In genomic region chr2:33696428-33696827, GRCm38 (mm10) we compare ENCODE assay signal across 20 mouse cellular contexts. TPM values are rescaled to one million over a fixed set of nuclear protein-coding genes. Genes with fewer than 3 reads are reported as not detected.
DNase-seq lines count a peak whose midpoint lies in the region; ATAC-seq and TF ChIP-seq lines count a peak whose summit lies in the region.
"Had no signal": no experiment of that assay in that cellular context is flagged by ENCODE, and none has a peak within 500 bp of the region (broad histone marks: within the 10 kb centered on the region; RNA-seq: fewer than 3 reads in every experiment).

No protein-coding gene starts in this region.

- H3K9me3 ChIP-seq in intestine, postnatal 0 days (ENCODE audit: control insufficient read depth), result 0 out of 2 replicates have a peak, but pooled peaks cover 7% of the 10 kb centered on the region
- no peaks in the 10 kb centered on the region for H3K9me3 ChIP-seq in intestine, embryonic 15.5 days
- H3K9me3 ChIP-seq: limb, embryonic 15.5 days had no signal

- no peak for DNase-seq in testis, postnatal 10 days (ENCODE audit: low spot score)
- peak; percentile 64 for DNase-seq in thymus, postnatal 4 days
- no peak for DNase-seq in kidney, adult 9 months
- no peak for DNase-seq in gastrocnemius, adult 2 months
- DNase-seq: cerebellum, adult 11-12 months; gastrocnemius, postnatal 25 days; heart, postnatal 4 days; kidney, postnatal 14 days; right cerebral cortex, adult 18-20 months had no signal

- no peak for TF ChIP-seq POLR2A in testis, adult 2 months (IDR thresholded peaks at IDR 0.05; ENCODE audit: control insufficient read depth, low read depth, low read length)
- TF ChIP-seq POLR2A in bone marrow, adult 2 months (IDR thresholded peaks at IDR 0.05; ENCODE audit: borderline replicate concordance, control insufficient read depth, low read depth, low read length), result no peak

- H3K4me1 ChIP-seq in intestine, postnatal 0 days (replicated peaks; ENCODE audit: control insufficient read depth, insufficient read depth, low read length), result no peaks in the 10 kb centered on the region
- no peaks in the 10 kb centered on the region for H3K4me1 ChIP-seq in intestine, embryonic 15.5 days (replicated peaks)
- no peaks in the 10 kb centered on the region for H3K4me1 ChIP-seq in testis, adult 2 months (ENCODE audit: control insufficient read depth, insufficient read depth, low read length)
- H3K4me1 ChIP-seq in bone marrow, adult 2 months (ENCODE audit: control insufficient read depth, insufficient read depth, low read length), result no peaks in the 10 kb centered on the region
- H3K4me1 ChIP-seq: heart, embryonic 12.5 days had no signal

- no peaks in the 10 kb centered on the region for H3K36me3 ChIP-seq in intestine, postnatal 0 days (ENCODE audit: control insufficient read depth, insufficient read depth)
- H3K36me3 ChIP-seq in intestine, embryonic 15.5 days, result no peaks in the 10 kb centered on the region
- H3K36me3 ChIP-seq in testis, adult 2 months (ENCODE audit: control insufficient read depth, insufficient read depth, low read length), result no peaks in the 10 kb centered on the region
- H3K36me3 ChIP-seq: embryonic facial prominence, embryonic 12.5 days; heart, embryonic 12.5 days; limb, embryonic 15.5 days; midbrain, embryonic 10.5 days had no signal

- H3K27me3 ChIP-seq in intestine, postnatal 0 days (replicated peaks; ENCODE audit: control insufficient read depth, insufficient read depth, low read length), result peaks cover 9% of the 10 kb centered on the region; the same call in 1 of the 2 replicates
- H3K27me3 ChIP-seq in intestine, embryonic 15.5 days (replicated peaks), result peaks cover 13% of the 10 kb centered on the region
- H3K27me3 ChIP-seq in testis, adult 2 months (ENCODE audit: control insufficient read depth, insufficient read depth, low read length), result no peaks in the 10 kb centered on the region

- no peak overlapping the region for H3K4me3 ChIP-seq in intestine, postnatal 0 days (ENCODE audit: low read depth, low read length)
- no peak overlapping the region for H3K4me3 ChIP-seq in intestine, embryonic 15.5 days (replicated peaks)
- no peak overlapping the region for H3K4me3 ChIP-seq in testis, adult 2 months (ENCODE audit: control insufficient read depth, low read depth, low read length)
- H3K4me3 ChIP-seq in bone marrow, adult 2 months (replicated peaks; ENCODE audit: control insufficient read depth, low read depth, low read length), result no peak overlapping the region
- no peak overlapping the region for H3K4me3 ChIP-seq in gastrocnemius, adult 2 months
- H3K4me3 ChIP-seq: embryonic facial prominence, embryonic 12.5 days; heart, embryonic 12.5 days; limb, embryonic 15.5 days; midbrain, embryonic 10.5 days; myocyte had no signal

- H3K9ac ChIP-seq in intestine, postnatal 0 days (ENCODE audit: low read depth, low read length), result no peak overlapping the region
- H3K9ac ChIP-seq in intestine, embryonic 15.5 days, result no peak overlapping the region
- H3K9ac ChIP-seq: embryonic facial prominence, embryonic 12.5 days; heart, embryonic 12.5 days; limb, embryonic 15.5 days had no signal

- H3K4me2 ChIP-seq in intestine, postnatal 0 days (replicated peaks; ENCODE audit: low read depth), result no peak overlapping the region
- no peak overlapping the region for H3K4me2 ChIP-seq in intestine, embryonic 15.5 days (replicated peaks)
- H3K4me2 ChIP-seq: embryonic facial prominence, embryonic 12.5 days; heart, embryonic 12.5 days; limb, embryonic 15.5 days had no signal

- intact Hi-C loops in gastrocnemius, adult 2 months (cut with DNase I), result no loop called here

- WGBS in intestine, postnatal 0 days, result 60% methylated on average over 3 of the region's 3 CpGs
- 62% methylated on average over 3 of the region's 3 CpGs for WGBS in intestine, embryonic 15.5 days
- WGBS in bone marrow, adult 2 months, result 58% methylated on average over 3 of the region's 3 CpGs

- peak; percentile 31; the same call in 1 of the 2 replicates for TF ChIP-seq CTCF in intestine, postnatal 0 days (IDR thresholded peaks at IDR 0.05; ENCODE audit: low read depth)
- TF ChIP-seq CTCF in testis, adult 2 months (IDR thresholded peaks at IDR 0.05; ENCODE audit: control insufficient read depth, insufficient read depth, insufficient replicate concordance, low read depth, low read length), result peak; percentile 67; the same call in 1 of the 2 replicates
- TF ChIP-seq CTCF in bone marrow, adult 2 months (IDR thresholded peaks at IDR 0.05; ENCODE audit: control insufficient read depth, insufficient read depth, low read length), result peak; percentile 59
- TF ChIP-seq CTCF in gastrocnemius, adult 2 months (IDR thresholded peaks at IDR 0.05), result no peak; the same call in 1 of the 2 replicates

- H3K27ac ChIP-seq in intestine, postnatal 0 days (ENCODE audit: low read depth, low read length), result no peak overlapping the region
- no peak overlapping the region for H3K27ac ChIP-seq in intestine, embryonic 15.5 days
- no peak overlapping the region for H3K27ac ChIP-seq in testis, adult 2 months (ENCODE audit: control insufficient read depth, insufficient read depth, low read depth, low read length)
- no peak overlapping the region for H3K27ac ChIP-seq in bone marrow, adult 2 months (ENCODE audit: control insufficient read depth, insufficient read depth, low read depth, low read length, poor library complexity)
- no peak overlapping the region for H3K27ac ChIP-seq in gastrocnemius, adult 2 months
- H3K27ac ChIP-seq: embryonic facial prominence, embryonic 12.5 days; limb, embryonic 15.5 days; midbrain, embryonic 10.5 days had no signal

- ATAC-seq in intestine, postnatal 0 days, result no peak
- ATAC-seq in intestine, embryonic 15.5 days, result no peak
- ATAC-seq: inflammation-experienced regulatory T-cells, adult 6 months had no signal

RNA-seq across cellular contexts. Expression of gene Lmx1b, which starts 56.1 kb away (rescaled TPM):
- polyA plus RNA-seq in intestine, postnatal 0 days (2015; fragmentation: Nextera tagmentation; extraction: Ambion mirVana), result not detected in 2 replicates
- polyA plus RNA-seq in intestine, embryonic 15.5 days (2015; fragmentation: Nextera tagmentation; extraction: Ambion mirVana), result 0.05 TPM in 1 of 2 replicates, not detected in the other
- polyA plus RNA-seq in testis, adult 2 months (2012; rRNA removed), result 0.09 and 0.14 TPM in 2 replicates
- not detected in 2 replicates for polyA plus RNA-seq in bone marrow, adult 2 months (2011; ENCODE audit: insufficient read depth, insufficient read length, low replicate concordance, missing spikeins)
- total RNA-seq in gastrocnemius, adult 2 months (2021), result under 1 TPM; 0.18 to 0.25 TPM
- total RNA-seq: common myeloid progenitor, adult 5-6 weeks had no signal
- polyA plus RNA-seq: inflammation-experienced regulatory T-cells, adult 6 months; myocyte had no signal
